Mouse (Mus musculus): Measurements from ENCODE around the gene Tlr2.
A peak's percentile ranks its signal among the peaks of the same experiment; 100 is the strongest.

Tlr2 gene

GRCm38 (mm10) chr3:83828145-83828611 lies 13.4 kb downstream of the Tlr2 start:
- no peak for DNase-seq (ENCODE audit: inconsistent ontology term)

- DNase-seq (ENCODE audit: inconsistent ontology term), result no peak
These were observed 13.9 kb downstream of the Tlr2 start for GRCm38 (mm10) chr3:83827684-83828083.

GRCm38 (mm10) chr3:83823774-83824173 lies 17.8 kb downstream of the Tlr2 start:
- no peak for DNase-seq (ENCODE audit: inconsistent ontology term)

GRCm38 (mm10) chr3:83816372-83816925 lies 25.1 kb downstream of the Tlr2 start:
- no peak for DNase-seq (ENCODE audit: inconsistent ontology term)

- no peak for DNase-seq (ENCODE audit: inconsistent ontology term)
These were observed 28.7 kb downstream of the Tlr2 start for GRCm38 (mm10) chr3:83812863-83813262.

GRCm38 (mm10) chr3:83811987-83812386 lies 29.6 kb downstream of the Tlr2 start:
- no peak for DNase-seq (ENCODE audit: inconsistent ontology term)

GRCm38 (mm10) chr3:83808483-83808882 lies 33.1 kb downstream of the Tlr2 start:
- no peak for DNase-seq (ENCODE audit: inconsistent ontology term)

GRCm38 (mm10) chr3:83801649-83802155 lies 39.9 kb downstream of the Tlr2 start:
- DNase-seq (ENCODE audit: inconsistent ontology term), result no peak

GRCm38 (mm10) chr3:83799486-83799885 lies 42.1 kb downstream of the Tlr2 start:
- DNase-seq (ENCODE audit: inconsistent ontology term), result no peak

- peak; percentile 76 for DNase-seq (ENCODE audit: inconsistent ontology term)
These were observed 43.7 kb downstream of the Tlr2 start for GRCm38 (mm10) chr3:83797828-83798227.

- DNase-seq (ENCODE audit: inconsistent ontology term), result no peak
These were observed 44.5 kb downstream of the Tlr2 start for GRCm38 (mm10) chr3:83797098-83797497.

- DNase-seq (ENCODE audit: inconsistent ontology term), result no peak
These were observed 50.1 kb downstream of the Tlr2 start for GRCm38 (mm10) chr3:83791444-83791843.

GRCm38 (mm10) chr3:83789651-83790451 lies 51.7 kb downstream of the Tlr2 start:
- peak; percentile 40 for DNase-seq (ENCODE audit: inconsistent ontology term)

- DNase-seq (ENCODE audit: inconsistent ontology term), result no peak
These were observed 53.7 kb downstream of the Tlr2 start for GRCm38 (mm10) chr3:83787776-83788305.

GRCm38 (mm10) chr3:83787086-83787485 lies 54.5 kb downstream of the Tlr2 start:
- DNase-seq (ENCODE audit: inconsistent ontology term), result no peak
